Mouse (Mus musculus): ENCODE data around the gene Tepsin. TPM values are rescaled to one million over a fixed set of nuclear protein-coding genes. Genes with fewer than 3 reads are reported as not detected.

The Tepsin gene
- total and polyA plus RNA-seq, 2 experiments from 2014 or later, result 8.7 to 20.4 TPM

GRCm38 (mm10) chr11:120045341-120045740, 53.2 kb downstream of the Tepsin start:
- no peaks in the 10 kb centered on the region for H3K36me3 ChIP-seq (replicated peaks; ENCODE audit: control insufficient read depth, insufficient read depth, low read length)
- 64% methylated on average over 4 of the region's 4 CpGs for WGBS
- TF ChIP-seq CTCF (IDR thresholded peaks at IDR 0.05; ENCODE audit: low read depth), result no peak
- TF ChIP-seq EP300 (IDR thresholded peaks at IDR 0.05; ENCODE audit: low read depth), result no peak
- no peak overlapping the region for H3K27ac ChIP-seq (ENCODE audit: low read depth)
- H3K4me1 ChIP-seq (ENCODE audit: control insufficient read depth, insufficient read depth), result peaks cover 8% of the 10 kb centered on the region
- no peak overlapping the region for H3K4me2 ChIP-seq (ENCODE audit: low read depth, low read length)
- H3K27me3 ChIP-seq (ENCODE audit: control insufficient read depth, insufficient read depth, low read length), result peaks cover 42% of the 10 kb centered on the region
- H3K9ac ChIP-seq (replicated peaks; ENCODE audit: low read depth, low read length), result no peak overlapping the region
- DNase-seq (ENCODE audit: low spot score) (no peak), ATAC-seq (ENCODE audit: insufficient read depth, low read depth) (no peak)
- no peak overlapping the region for H3K4me3 ChIP-seq (ENCODE audit: low read depth, low read length)
- H3K9me3 ChIP-seq (replicated peaks; ENCODE audit: control insufficient read depth, low read length), result no peaks in the 10 kb centered on the region

- TF ChIP-seq CTCF (IDR thresholded peaks at IDR 0.05; ENCODE audit: low read depth), result no peak
- TF ChIP-seq EP300 (IDR thresholded peaks at IDR 0.05; ENCODE audit: low read depth), result no peak
- Histone ChIP-seq H3K4me2 (ENCODE audit: low read depth, low read length) (no peak overlapping the region), H3K9me3 (replicated peaks; ENCODE audit: control insufficient read depth, low read length) (no peaks in the 10 kb centered on the region), H3K27ac (ENCODE audit: low read depth) (peak overlapping the region; percentile 76), H3K9ac (replicated peaks; ENCODE audit: low read depth, low read length) (no peak overlapping the region), H3K36me3 (replicated peaks; ENCODE audit: control insufficient read depth, insufficient read depth, low read length) (no peaks in the 10 kb centered on the region), H3K4me1 (ENCODE audit: control insufficient read depth, insufficient read depth) (peaks cover 24% of the 10 kb centered on the region), H3K27me3 (ENCODE audit: control insufficient read depth, insufficient read depth, low read length) (peaks cover 23% of the 10 kb centered on the region), H3K4me3 (ENCODE audit: low read depth, low read length) (no peak overlapping the region)
- peak; percentile 16 for DNase-seq (ENCODE audit: low spot score)
- WGBS, result 55% methylated on average over 7 of the region's 7 CpGs
- ATAC-seq (ENCODE audit: insufficient read depth, low read depth), result no peak
These were observed 56.2 kb downstream of the Tepsin start for GRCm38 (mm10) chr11:120042141-120042838.

DNA sequence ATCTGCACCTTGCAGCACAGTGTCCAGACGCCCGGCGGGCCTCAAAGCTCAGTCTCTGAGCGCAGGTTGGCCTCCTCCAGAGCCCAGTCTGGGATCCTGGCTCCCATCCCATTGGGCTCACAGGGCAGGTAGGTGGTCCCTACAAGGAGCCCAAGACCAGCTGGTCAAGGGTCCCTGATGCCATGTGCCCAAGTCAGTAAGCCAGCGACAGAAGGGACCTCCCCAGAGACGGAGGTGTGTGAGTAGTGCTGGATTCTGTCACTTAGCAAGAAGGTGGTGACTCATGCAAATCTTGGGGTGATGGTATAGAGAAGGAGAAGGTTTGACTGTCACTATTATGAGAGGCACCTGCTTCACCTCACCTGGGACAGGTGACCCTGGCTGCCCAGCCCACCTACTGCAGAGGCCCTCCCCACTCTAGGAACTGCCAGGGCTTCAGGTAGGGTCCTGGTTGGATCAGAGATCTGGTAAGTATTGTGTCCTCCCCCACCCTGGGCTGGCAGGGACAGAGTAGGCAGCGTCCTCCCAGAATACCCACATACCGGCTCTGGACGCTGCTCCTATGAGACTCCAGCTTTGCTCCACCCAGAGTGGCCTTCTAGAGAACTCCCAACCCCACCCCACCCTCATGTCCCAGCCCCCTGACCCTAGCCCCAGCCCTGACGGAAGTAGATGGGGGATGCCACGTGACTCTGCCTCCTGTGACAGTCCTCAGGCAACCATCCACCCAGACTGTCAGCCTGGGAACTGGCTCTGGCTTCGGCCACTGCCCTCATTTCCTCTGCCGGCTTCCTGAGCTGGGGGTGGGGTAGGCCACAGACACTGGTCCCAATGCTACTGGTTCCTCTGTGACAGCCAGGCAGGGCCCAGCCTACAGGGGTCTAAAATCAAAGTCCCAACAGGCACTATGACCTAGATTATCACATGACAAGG, 57.1 kb downstream of the Tepsin start:
- H3K27me3 ChIP-seq (ENCODE audit: control insufficient read depth, insufficient read depth, low read length), result peaks cover 14% of the 10 kb centered on the region
- peak; percentile 82 for TF ChIP-seq EP300 (IDR thresholded peaks at IDR 0.05; ENCODE audit: low read depth)
- TF ChIP-seq CTCF (IDR thresholded peaks at IDR 0.05; ENCODE audit: low read depth), result no peak
- H3K4me2 ChIP-seq (ENCODE audit: low read depth, low read length), result peak overlapping the region; percentile 8
- H3K4me3 ChIP-seq (ENCODE audit: low read depth, low read length), result no peak overlapping the region
- WGBS, result 56% methylated on average over 13 of the region's 13 CpGs
- H3K4me1 ChIP-seq (ENCODE audit: control insufficient read depth, insufficient read depth), result peaks cover 24% of the 10 kb centered on the region
- no peaks in the 10 kb centered on the region for H3K9me3 ChIP-seq (replicated peaks; ENCODE audit: control insufficient read depth, low read length)
- no peak overlapping the region for H3K9ac ChIP-seq (replicated peaks; ENCODE audit: low read depth, low read length)
- ATAC-seq (ENCODE audit: insufficient read depth, low read depth), result peak; percentile 67
- peak overlapping the region; percentile 76 for H3K27ac ChIP-seq (ENCODE audit: low read depth)
- peak; percentile 50 for DNase-seq (ENCODE audit: low spot score)
- no peaks in the 10 kb centered on the region for H3K36me3 ChIP-seq (replicated peaks; ENCODE audit: control insufficient read depth, insufficient read depth, low read length)

Small RNA genes lying within 50 kb of the gene (microRNA-seq; reads per million reads assigned to microRNA genes)
- not detected for gene Gm25948

Other genes with a start within 250 kb of the Tepsin start
- 57.7 and 66.6 TPM in 2 replicates for gene Chmp6, start 185.3 kb downstream of the Tepsin start, total RNA-seq (2014; rRNA removed; ENCODE audit: low replicate concordance)
- gene Chmp6, start 185.3 kb downstream of the Tepsin start, polyA plus RNA-seq (2015; fragmentation: Nextera tagmentation; extraction: Ambion mirVana), result 60.1 and 65.2 TPM in 2 replicates
- 16.1 and 22.0 TPM in 2 replicates for gene Baiap2, start 156.0 kb downstream of the Tepsin start, total RNA-seq (2014; rRNA removed; ENCODE audit: low replicate concordance)
- 7.8 and 8.2 TPM in 2 replicates for gene Baiap2, start 156.0 kb downstream of the Tepsin start, polyA plus RNA-seq (2015; fragmentation: Nextera tagmentation; extraction: Ambion mirVana)
- gene Aatk, start 51.6 kb downstream of the Tepsin start, total RNA-seq (2014; rRNA removed; ENCODE audit: low replicate concordance), result 4.7 and 22.1 TPM in 2 replicates
- gene Aatk, start 51.6 kb downstream of the Tepsin start, polyA plus RNA-seq (2015; fragmentation: Nextera tagmentation; extraction: Ambion mirVana), result 0.63 and 0.71 TPM in 2 replicates
- 3.8 and 8.5 TPM in 2 replicates for gene Cep131, start 11.9 kb downstream of the Tepsin start, total RNA-seq (2014; rRNA removed; ENCODE audit: low replicate concordance)
- 6.8 and 8.2 TPM in 2 replicates for gene Cep131, start 11.9 kb downstream of the Tepsin start, polyA plus RNA-seq (2015; fragmentation: Nextera tagmentation; extraction: Ambion mirVana)
- gene Ndufaf8, start 197 bp upstream of the Tepsin start, total RNA-seq (2014; rRNA removed; ENCODE audit: low replicate concordance), result 52.7 and 84.8 TPM in 2 replicates
- 118 and 132 TPM in 2 replicates for gene Ndufaf8, start 197 bp upstream of the Tepsin start, polyA plus RNA-seq (2015; fragmentation: Nextera tagmentation; extraction: Ambion mirVana)
- gene Slc38a10, start 52.6 kb upstream of the Tepsin start, total RNA-seq (2014; rRNA removed; ENCODE audit: low replicate concordance), result 113 and 139 TPM in 2 replicates
- gene Slc38a10, start 52.6 kb upstream of the Tepsin start, polyA plus RNA-seq (2015; fragmentation: Nextera tagmentation; extraction: Ambion mirVana), result 56.2 and 65.9 TPM in 2 replicates
- 12.2 and 13.1 TPM in 2 replicates for gene Bahcc1, start 134.2 kb upstream of the Tepsin start, total RNA-seq (2014; rRNA removed; ENCODE audit: low replicate concordance)
- 2.8 and 3.5 TPM in 2 replicates for gene Bahcc1, start 134.2 kb upstream of the Tepsin start, polyA plus RNA-seq (2015; fragmentation: Nextera tagmentation; extraction: Ambion mirVana)
- 700 and 751 TPM in 2 replicates for gene Actg1, start 249.8 kb upstream of the Tepsin start, total RNA-seq (2014; rRNA removed; ENCODE audit: low replicate concordance)
- 639 and 714 TPM in 2 replicates for gene Actg1, start 249.8 kb upstream of the Tepsin start, polyA plus RNA-seq (2015; fragmentation: Nextera tagmentation; extraction: Ambion mirVana)

All from heart, postnatal 0 days (tissue).